Mouse (Mus musculus) limb, embryonic 11.5 days (tissue): ENCODE results near the gene Arhgef18. TPM values are rescaled to one million over a fixed set of nuclear protein-coding genes. Genes with fewer than 3 reads are reported as not detected.

Source experiments
- ATAC-seq: fragments of 200-750 bp; cut with Nextera tagmentation; 2 replicates; pipeline ENCODE4 v1.8.0; 2017; ENCODE audit warnings: low read depth; ENCODE audit not compliant: insufficient number of reproducible peaks, low FRiP score, low TSS enrichment
- DNase-seq: peaks from one replicate; pipeline ENCODE4 v3.0.0-alpha.2; 2015; ENCODE audit warnings: low spot score
- H3K27ac ChIP-seq: fragments of 300-500 bp; sonication (generic); replicated peaks from 2 replicates; pipeline ENCODE4 v1.5.1; 2014; ENCODE audit warnings: low read depth, mild to moderate bottlenecking, low read length
- H3K27me3 ChIP-seq: fragments of 300-500 bp; sonication (generic); 2 replicates; pipeline ENCODE4 v1.6.1; 2014; ENCODE audit warnings: mild to moderate bottlenecking, low read length, mixed read lengths; ENCODE audit not compliant: control insufficient read depth, insufficient read depth
- H3K36me3 ChIP-seq: fragments of 300-500 bp; sonication (generic); 2 replicates; pipeline ENCODE4 v1.6.1; 2014; ENCODE audit warnings: mild to moderate bottlenecking, low read length, moderate library complexity, mixed read lengths; ENCODE audit not compliant: control insufficient read depth, insufficient read depth
- H3K4me1 ChIP-seq: fragments of 300-500 bp; sonication (generic); 2 replicates; pipeline ENCODE4 v1.6.1; 2014; ENCODE audit warnings: low read length, mixed read lengths; ENCODE audit not compliant: control insufficient read depth, insufficient read depth
- H3K4me2 ChIP-seq: fragments of 300-500 bp; sonication (generic); 2 replicates; pipeline ENCODE4 v1.6.1; 2014; ENCODE audit warnings: low read depth, mild to moderate bottlenecking, moderate library complexity; ENCODE audit not compliant: severe bottlenecking
- H3K4me3 ChIP-seq: fragments of 300-500 bp; sonication (generic); 2 replicates; pipeline ENCODE4 v1.5.1; 2014; ENCODE audit warnings: low read depth, low read length
- H3K9ac ChIP-seq: fragments of 300-500 bp; sonication (generic); 2 replicates; pipeline ENCODE4 v1.6.1; 2014; ENCODE audit warnings: mild to moderate bottlenecking, low read length
- H3K9me3 ChIP-seq: fragments of 300-500 bp; sonication (generic); 2 replicates; pipeline ENCODE4 v1.6.1; 2016; ENCODE audit warnings: low read length; ENCODE audit not compliant: control insufficient read depth
- WGBS: fragments of 180-500 bp; shearing (Covaris S2); extraction: QIAGEN DNeasy Blood & Tissue Kit; methylation state at CpG from one replicate; pipeline ENCODE4 v1.1.7; 2014; 5-methylcytosine and 5-hydroxymethylcytosine counted together
- polyA plus RNA-seq: library from polyadenylated mRNA; unstranded; fragments of >200 nt; fragmentation: Nextera tagmentation; extraction: Ambion mirVana; gene quantifications from 2 replicates; pipeline ENCODE4 v1.2.1, GENCODE M21; 2014

The Arhgef18 gene
- polyA plus RNA-seq, 1 experiment from 2014 or later: 8.2 TPM

DNA sequence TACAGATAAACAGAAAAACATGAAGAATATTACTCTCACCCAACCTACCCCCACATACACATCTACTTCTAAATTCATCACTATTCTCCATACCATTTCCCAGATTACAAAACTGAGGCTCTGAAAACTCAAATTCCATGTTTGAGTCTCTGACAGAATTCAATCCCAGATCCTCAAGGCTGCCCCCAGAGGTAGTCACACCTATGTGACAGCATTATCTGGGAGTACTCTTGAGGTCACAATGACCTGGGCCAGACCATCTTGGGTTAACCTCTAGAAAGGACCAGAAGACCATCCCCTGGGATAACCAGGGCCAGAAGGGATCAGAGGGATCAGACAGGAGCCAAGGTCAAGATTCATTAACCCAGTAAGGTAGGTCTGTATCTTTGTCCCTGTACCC is 77.8 kb downstream of the Arhgef18 start, which contains the start of gene Tex45:
TSS of gene Tex45 (plus strand) at position 301 of the 400 bp plus-strand sequence.
- no peaks in the 10 kb centered on the region for H3K9me3 ChIP-seq
- H3K4me1 ChIP-seq: no peaks in the 10 kb centered on the region
- DNase-seq (no peak), ATAC-seq (no peak)
- no peak within 1 kb of the TSS for H3K27ac ChIP-seq
- no peaks in the 10 kb centered on the region for H3K36me3 ChIP-seq
- no peak within 1 kb of the TSS for H3K4me2 ChIP-seq
- no peak within 1 kb of the TSS for H3K4me3 ChIP-seq
- no peaks in the 10 kb centered on the region for H3K27me3 ChIP-seq
- H3K9ac ChIP-seq: no peak within 1 kb of the TSS

DNA sequence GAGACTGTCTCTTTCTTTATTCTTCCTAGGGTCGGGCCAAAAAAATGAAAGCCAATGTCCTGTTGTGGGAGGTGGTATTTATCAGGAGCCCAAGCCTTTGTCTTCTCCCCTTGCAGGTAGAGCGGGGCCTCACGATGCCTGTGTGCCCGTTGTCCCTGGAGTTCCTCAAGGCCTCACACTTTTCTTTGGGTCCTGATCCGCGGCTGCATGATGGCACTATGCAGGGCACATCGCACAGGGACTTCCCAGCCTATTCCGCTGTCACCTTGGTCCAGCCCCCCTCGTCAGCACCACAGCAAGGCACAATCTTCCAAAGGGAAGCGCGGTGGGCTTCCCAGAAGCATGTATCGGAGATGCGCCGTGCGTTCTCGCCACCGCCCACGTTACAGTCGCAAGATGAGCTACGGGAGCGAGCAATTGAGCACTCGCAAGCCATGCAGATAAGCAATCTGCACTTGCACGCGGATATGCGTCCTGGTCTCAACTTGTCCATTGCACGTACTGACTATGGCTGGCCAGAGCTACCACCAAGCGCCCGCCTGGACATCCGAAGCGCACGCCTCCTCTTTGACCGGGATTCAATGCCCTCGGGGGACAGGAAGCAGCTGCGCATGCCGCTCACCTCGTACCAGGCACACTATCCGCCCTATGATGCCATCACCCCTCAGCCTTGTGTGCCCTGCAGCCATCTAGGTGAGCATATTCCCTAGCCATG is 83.1 kb downstream of the Arhgef18 start:
- H3K4me1 ChIP-seq: no peaks in the 10 kb centered on the region
- DNase-seq (no peak), ATAC-seq (no peak)
- H3K27me3 ChIP-seq: peaks cover 2% of the 10 kb centered on the region; the same call in 1 of the 2 replicates
- WGBS: 26% methylated on average over 37 of the region's 37 CpGs
- 0 out of 2 replicates have a peak overlapping the region, but pooled peaks have one; percentile 3 for H3K9ac ChIP-seq
- H3K36me3 ChIP-seq: no peaks in the 10 kb centered on the region
- H3K4me3 ChIP-seq: no peak overlapping the region
- no peaks in the 10 kb centered on the region for H3K9me3 ChIP-seq
- no peak overlapping the region for H3K27ac ChIP-seq
- H3K4me2 ChIP-seq: peak overlapping the region; percentile 41

GRCm38 (mm10) chr8:3480221-3480785 is 87.5 kb downstream of the Arhgef18 start:
- Histone ChIP-seq H3K36me3 (no peaks in the 10 kb centered on the region), H3K4me1 (no peaks in the 10 kb centered on the region), H3K4me3 (no peak overlapping the region), H3K9ac (no peak overlapping the region), H3K27me3 (peaks cover 2% of the 10 kb centered on the region; the same call in 1 of the 2 replicates), H3K9me3 (no peaks in the 10 kb centered on the region), H3K4me2 (no peak overlapping the region), H3K27ac (no peak overlapping the region)
- WGBS: 66% methylated on average over 4 of the region's 4 CpGs
- ATAC-seq (no peak), DNase-seq (no peak)

GRCm38 (mm10) chr8:3481605-3482004 is 88.8 kb downstream of the Arhgef18 start:
- no peak overlapping the region for H3K27ac ChIP-seq
- ATAC-seq: no peak
- H3K9ac ChIP-seq: no peak overlapping the region
- no peaks in the 10 kb centered on the region for H3K36me3 ChIP-seq
- H3K4me2 ChIP-seq: no peak overlapping the region
- no peaks in the 10 kb centered on the region for H3K9me3 ChIP-seq
- no peak for DNase-seq
- WGBS: 62% methylated on average over 5 of the region's 5 CpGs
- no peaks in the 10 kb centered on the region for H3K27me3 ChIP-seq
- no peaks in the 10 kb centered on the region for H3K4me1 ChIP-seq
- H3K4me3 ChIP-seq: no peak overlapping the region

DNA sequence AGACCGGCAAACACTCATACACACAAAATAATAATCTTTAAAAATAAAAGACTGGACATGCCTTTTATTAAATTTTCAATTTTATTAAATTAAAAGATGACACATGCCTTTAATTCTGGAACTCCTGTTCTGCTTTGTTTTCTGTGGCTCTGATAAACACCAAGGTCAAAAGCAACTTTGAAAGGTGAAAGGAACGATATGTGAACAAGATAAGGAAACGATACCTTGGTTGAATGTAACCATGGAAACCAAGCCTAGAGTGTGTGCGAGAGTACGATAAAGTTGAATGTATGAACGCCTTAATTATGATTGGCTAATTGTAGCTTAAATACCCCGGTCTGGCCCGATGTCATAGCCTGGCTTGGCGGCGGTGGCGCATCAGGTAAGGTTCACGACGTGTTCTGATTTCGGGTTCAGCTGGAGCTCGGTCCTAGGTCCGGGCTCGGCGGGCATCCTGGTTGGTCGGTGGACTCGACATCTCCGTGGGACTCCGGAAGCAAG is 89.5 kb downstream of the Arhgef18 start:
- no peak overlapping the region for H3K4me3 ChIP-seq
- H3K9me3 ChIP-seq: no peaks in the 10 kb centered on the region
- H3K4me2 ChIP-seq: no peak overlapping the region
- no peaks in the 10 kb centered on the region for H3K27me3 ChIP-seq
- 84% methylated on average over 22 of the region's 22 CpGs for WGBS
- DNase-seq (no peak), ATAC-seq (no peak)
- no peak overlapping the region for H3K9ac ChIP-seq
- no peaks in the 10 kb centered on the region for H3K4me1 ChIP-seq
- no peaks in the 10 kb centered on the region for H3K36me3 ChIP-seq
- no peak overlapping the region for H3K27ac ChIP-seq

- H3K9me3 ChIP-seq: no peaks in the 10 kb centered on the region
- H3K9ac ChIP-seq: no peak overlapping the region
- no peak for ATAC-seq
- DNase-seq: no peak
- no peak overlapping the region for H3K27ac ChIP-seq
- H3K27me3 ChIP-seq: no peaks in the 10 kb centered on the region
- no peak overlapping the region for H3K4me2 ChIP-seq
- no peaks in the 10 kb centered on the region for H3K4me1 ChIP-seq
- 94% methylated on average over 7 of the region's 7 CpGs for WGBS
- H3K36me3 ChIP-seq: no peaks in the 10 kb centered on the region
- H3K4me3 ChIP-seq: no peak overlapping the region
Observed at GRCm38 (mm10) chr8:3483546-3483945, 90.7 kb downstream of the Arhgef18 start.

DNA sequence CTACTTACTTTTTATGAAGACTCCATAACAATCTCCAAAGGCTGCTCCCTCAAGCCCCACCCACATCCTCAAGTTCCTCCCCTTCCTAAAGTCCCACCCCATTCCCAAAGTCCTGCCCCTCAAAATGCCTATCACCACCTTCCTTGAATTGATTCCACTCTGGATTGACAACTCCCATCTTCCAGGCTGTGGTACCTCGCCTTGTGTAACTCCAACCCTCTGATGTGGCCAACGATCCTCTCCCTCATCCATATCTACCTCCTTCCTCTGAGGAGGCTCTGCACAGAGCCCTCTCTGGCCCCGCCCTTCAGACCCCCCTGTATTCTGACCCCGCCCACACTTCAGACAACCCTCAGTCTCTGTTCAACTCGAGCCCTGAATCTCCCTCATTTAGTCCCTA is 92.4 kb downstream of the Arhgef18 start:
- no peak overlapping the region for H3K9ac ChIP-seq
- ATAC-seq (no peak), DNase-seq (no peak)
- H3K4me1 ChIP-seq: no peaks in the 10 kb centered on the region
- H3K27me3 ChIP-seq: no peaks in the 10 kb centered on the region
- H3K9me3 ChIP-seq: no peaks in the 10 kb centered on the region
- 27% methylated on average over 5 of the region's 5 CpGs for WGBS
- H3K4me2 ChIP-seq: no peak overlapping the region
- H3K4me3 ChIP-seq: no peak overlapping the region
- H3K27ac ChIP-seq: no peak overlapping the region
- H3K36me3 ChIP-seq: no peaks in the 10 kb centered on the region

DNA sequence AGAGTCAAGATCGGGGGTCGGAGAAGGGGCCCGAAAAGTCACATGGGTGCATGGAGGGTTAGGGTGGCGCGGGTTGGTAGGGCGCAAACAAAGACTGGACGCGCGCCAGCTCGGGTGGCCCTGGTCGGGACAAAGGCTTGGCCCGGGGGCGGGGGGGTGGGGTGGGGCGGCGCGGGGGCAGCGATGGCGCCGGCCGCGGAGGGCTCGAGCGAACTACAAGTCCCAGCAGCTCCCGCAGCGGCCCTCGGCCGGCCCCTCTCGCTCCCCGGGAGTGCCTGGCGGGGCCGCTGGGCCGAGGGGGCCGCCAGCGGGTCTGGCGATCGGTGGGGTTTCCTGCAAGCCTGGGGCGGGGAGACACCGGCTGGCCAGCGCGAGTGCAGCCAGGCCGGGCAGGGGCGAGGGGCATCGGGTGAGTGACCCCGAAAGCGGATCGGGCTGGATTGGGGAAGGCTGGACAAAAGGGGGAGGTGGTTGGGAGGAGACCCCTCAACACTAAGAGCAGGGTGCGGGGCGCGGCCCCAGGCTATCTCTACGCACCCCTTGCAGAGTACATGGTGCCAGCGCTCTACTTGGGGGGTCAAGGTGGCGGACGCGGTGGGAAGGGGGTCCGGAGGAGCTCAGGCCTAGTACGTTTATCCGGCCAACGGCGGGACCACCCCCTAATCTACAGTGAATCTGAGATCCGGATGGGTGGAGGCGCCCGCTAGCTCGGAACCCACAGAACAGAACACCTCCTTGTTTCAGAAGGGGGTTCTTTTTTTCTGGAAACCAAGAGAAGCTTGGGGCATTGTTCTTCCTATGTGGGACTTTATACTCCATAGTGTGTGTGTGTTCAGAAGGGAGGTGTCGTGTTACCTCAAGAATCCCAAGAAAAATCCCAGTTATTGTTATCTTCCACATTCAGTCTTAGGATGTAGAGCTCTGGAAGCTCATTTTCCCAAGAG is 100.4 kb downstream of the Arhgef18 start, which contains the start of gene Zfp358:
TSS of gene Zfp358 (plus strand) at position 238 of the 944 bp plus-strand sequence.
- peaks cover 8% of the 10 kb centered on the region for H3K9me3 ChIP-seq
- H3K4me2 ChIP-seq: peak within 1 kb of the TSS; percentile 65
- peak within 1 kb of the TSS; percentile 83 for H3K9ac ChIP-seq
- no peaks in the 10 kb centered on the region for H3K4me1 ChIP-seq
- peak within 1 kb of the TSS; percentile 62 for H3K27ac ChIP-seq
- DNase-seq (peak; percentile 89), ATAC-seq (peak; percentile 89)
- H3K4me3 ChIP-seq: peak within 1 kb of the TSS; percentile 86
- peaks cover 22% of the 10 kb centered on the region for H3K36me3 ChIP-seq
- 1% methylated on average over 60 of the region's 64 CpGs for WGBS
- no peaks in the 10 kb centered on the region for H3K27me3 ChIP-seq
